Mouse (Mus musculus): ENCODE data around the gene Rps10.

DNA sequence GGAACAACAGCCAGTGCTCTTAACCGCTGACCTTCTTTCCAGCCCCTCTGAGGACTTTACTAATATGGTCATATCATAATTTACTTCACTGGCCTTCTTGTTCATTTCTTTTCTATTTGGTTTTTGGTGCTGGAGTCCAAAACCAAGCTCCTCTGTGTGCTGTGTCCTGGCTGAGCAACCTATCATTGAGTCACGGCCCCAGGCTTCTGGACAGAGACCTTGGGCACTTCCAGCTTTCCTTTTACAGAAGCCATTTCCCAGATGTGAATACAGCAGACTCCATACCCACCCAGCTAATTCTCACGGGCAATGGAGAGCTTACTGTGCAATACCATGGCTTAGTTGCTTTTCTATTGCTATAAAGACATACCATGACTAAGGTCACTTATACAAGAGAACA lies 36.2 kb downstream of the Rps10 start:
- TF ChIP-seq GATA1 (IDR thresholded peaks at IDR 0.05; ENCODE audit: borderline replicate concordance, low read length) (no peak), FLI1 (IDR thresholded peaks at IDR 0.05; ENCODE audit: low read length) (no peak)

All from megakaryocyte, embryonic 14.5 days (primary cell).